Mouse (Mus musculus): ENCODE data around the gene Pde4dip. TPM values are rescaled to one million over a fixed set of nuclear protein-coding genes. Genes with fewer than 3 reads are reported as not detected.

Pde4dip gene
- total RNA-seq, 2 experiments from 2014 or later, result 223 to 235 TPM

DNA sequence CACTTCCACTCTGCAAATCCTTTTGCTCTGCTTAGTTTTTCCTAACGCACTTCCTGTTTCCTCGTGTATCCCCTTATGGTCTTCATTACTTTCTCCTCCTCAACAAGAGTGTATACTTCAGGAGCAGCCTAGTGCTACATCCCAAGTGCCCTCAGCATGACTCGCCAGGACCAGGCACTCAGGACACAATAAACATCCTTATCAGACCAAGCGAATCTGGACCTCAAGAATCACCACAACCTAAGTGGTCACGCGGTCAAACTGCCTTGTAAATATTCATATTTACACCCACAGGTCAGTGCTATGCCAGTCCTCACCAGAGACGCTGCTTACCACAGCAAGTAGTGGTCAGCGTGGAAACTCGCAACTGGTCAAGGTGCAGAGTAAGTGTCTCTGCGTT, 139.7 kb downstream of the Pde4dip start:
- DNase-seq, result no peak

DNA sequence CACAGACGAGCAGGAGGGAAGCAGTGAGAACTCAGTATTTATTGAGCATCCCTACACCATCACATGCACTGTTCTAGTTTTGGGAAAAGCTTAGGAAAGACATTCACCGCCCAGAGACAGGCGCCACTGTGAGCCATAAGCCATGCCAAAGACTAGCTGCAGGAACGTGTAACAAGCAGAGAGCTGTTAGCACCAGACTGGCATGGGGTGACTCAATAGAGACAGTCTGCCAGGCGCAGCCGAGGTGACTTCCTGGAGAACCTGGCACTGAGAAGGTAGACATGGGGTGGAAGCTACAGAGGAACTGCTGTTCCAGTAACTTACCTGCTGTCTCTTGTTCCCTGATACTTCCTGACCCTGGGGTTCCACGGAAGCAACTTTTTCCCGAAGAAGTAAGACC, 145.7 kb downstream of the Pde4dip start:
- no peak for DNase-seq

- DNase-seq, result no peak
Observed at GRCm38 (mm10) chr3:97735575-97735974, 152.9 kb downstream of the Pde4dip start.

DNA sequence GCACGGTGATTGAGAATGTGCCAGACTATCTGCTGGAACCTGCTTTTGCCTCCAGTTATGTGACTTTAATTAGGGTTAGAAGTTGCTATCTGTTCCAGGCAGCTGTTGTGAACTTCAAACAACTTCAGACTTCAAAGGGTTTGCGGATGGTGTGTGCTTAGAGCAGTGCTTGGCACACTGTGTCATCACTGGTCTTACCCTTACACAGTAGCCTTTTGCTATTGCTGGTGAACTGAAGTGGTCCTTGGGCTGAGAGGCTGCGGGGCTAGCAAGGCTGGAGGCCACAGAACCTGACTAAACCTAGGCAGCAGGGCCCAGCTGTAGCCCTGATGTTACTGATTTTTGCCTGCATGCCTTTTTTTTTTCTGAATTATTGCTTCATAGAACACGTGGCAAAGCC, 154.2 kb downstream of the Pde4dip start:
- DNase-seq, result no peak

- no peak for DNase-seq
Observed at GRCm38 (mm10) chr3:97732622-97733021, 155.9 kb downstream of the Pde4dip start.

DNA sequence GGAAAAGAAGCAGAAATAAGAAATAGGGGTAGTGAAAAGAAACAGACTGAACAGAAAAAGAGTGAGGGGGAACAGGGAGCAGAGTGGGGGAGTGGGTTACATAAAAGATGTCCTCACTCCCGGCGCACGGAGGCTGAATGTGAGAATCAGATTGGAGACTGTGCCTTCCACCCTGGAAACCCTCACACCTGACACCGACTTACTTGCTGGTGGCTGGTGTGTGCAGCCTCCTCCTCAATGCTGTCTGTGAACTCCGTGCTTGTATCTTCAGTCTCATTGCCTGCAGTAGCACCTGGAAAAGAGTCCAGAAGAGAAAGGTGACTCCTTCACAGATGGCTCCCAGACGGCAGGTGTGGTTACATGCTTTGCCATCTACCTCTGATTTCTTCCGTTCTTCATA, 157.9 kb downstream of the Pde4dip start:
- no peak for DNase-seq

- no peak for DNase-seq
Observed at GRCm38 (mm10) chr3:97730131-97730530, 158.4 kb downstream of the Pde4dip start.

- DNase-seq, result no peak
Observed at GRCm38 (mm10) chr3:97727801-97728200, 160.7 kb downstream of the Pde4dip start.

GRCm38 (mm10) chr3:97719116-97719515, 169.4 kb downstream of the Pde4dip start:
- no peak for DNase-seq

DNA sequence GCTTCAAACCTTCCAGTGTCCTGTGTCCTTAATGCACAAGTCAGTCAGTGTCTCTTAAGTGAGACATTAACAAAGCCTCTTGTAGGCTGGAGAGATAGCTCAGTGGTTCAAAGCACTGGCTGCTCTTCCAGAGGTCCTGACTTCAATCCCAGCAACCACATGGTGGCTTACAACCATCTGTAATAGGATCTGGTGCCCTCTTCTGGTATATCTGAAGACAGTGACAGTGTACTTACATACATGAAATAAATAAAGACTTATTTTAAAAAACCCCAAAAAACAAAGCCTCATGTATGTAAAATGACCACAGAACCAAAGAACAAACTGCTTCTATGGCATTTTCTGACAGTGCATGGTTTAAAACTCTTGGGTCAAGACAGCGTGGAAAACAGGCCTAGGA, 172.6 kb downstream of the Pde4dip start:
- DNase-seq, result no peak

- DNase-seq, result no peak
Observed at GRCm38 (mm10) chr3:97710881-97711280, 177.6 kb downstream of the Pde4dip start.

DNA sequence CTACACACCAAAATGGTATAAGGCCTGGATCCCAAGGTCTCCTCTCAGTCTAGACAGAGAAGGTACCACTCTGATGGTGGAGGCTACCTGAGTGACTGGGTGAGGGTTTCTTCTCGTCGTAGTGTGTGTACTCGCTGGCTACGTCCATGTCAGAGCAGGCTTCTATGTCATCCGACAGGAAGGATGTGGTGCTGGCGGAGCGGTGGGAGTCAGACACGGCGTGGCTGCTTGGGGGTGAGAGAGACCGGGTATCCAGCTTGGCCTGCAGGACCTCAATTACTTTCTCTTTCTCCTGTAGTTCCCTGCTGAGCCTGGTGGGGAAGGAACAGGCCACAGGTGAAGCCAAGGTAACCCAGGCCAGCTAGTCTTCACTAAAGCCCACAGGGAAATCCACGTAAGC, 178.4 kb downstream of the Pde4dip start:
- DNase-seq, result no peak

DNA sequence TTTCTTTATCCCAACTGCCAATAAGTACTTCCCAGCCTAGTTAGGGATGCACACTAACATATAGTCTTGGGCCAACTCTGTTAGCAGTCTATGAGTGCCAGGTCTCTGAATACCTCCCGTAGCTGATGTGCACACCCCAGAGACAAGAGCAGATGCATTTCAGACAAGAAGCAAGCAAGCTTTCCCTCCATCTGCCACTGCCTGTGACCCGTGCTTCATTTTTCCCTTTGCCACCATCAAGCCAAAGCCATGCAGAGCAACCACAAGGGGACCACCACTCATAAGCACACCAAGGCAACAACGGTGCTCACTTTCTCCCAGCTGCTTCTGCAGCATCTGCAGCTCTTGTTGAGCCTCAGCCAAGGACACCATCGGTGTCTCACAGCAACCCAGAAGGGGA, 181.9 kb downstream of the Pde4dip start:
- no peak for DNase-seq

DNA sequence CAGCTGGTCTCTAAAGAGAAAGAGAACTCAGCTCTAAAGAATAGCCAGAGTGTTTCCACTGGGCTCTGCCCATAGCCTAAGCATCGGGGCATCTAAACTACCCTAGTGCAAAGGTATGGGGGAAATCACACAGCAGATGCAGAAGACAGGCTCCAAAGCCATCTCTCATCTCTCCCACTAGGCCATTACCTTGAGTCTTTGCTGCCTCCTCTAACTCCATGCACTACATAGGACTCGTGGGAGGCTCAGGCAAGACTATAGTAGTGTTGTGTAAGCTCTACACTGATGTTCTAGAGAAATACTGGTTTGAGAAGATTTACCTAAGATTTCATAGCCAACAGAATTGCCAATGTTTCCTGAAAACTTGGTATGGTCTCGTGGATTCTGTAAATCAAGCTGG, 183.0 kb downstream of the Pde4dip start:
- DNase-seq, result no peak

GRCm38 (mm10) chr3:97702448-97703080, 185.9 kb downstream of the Pde4dip start:
- DNase-seq, result no peak

DNA sequence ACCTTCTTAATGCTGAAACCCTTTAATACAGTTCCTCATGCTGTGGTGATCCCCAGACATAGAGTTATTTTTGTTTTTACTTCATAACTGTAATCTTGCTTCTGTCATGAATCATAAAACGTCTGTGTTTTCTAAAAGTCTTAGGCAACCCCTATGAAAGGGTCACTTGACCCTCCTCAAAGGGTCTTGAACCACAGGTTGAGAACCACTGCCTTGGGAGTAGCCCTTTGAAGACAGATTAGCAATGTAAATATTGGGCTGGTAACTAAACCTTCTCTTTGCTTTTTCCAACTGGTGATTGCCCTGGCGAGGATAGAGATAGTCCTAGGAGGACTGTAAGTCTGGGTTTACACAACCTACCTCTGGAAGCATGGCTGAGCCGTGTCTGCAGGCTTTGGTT, 187.3 kb downstream of the Pde4dip start:
- DNase-seq, result no peak

DNA sequence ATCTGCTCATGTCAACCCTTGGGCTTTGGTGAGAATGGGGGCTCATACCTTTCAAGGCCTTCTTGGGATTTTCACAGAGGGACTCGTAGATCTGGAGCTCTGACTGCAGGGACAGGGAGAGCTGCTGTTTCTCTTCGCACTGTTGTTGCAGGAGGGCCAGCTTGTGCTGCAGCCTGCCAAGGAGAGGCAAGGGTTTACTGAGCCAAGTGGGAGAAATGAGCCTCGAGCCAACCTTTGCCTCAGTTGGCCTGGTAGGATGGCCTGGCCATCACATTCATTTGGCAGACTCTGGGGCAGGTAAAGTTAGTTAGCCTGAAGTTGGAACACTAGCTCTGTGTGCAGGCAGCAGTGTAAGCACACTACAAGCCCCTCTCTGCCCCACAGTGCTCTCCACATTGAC, 189.4 kb downstream of the Pde4dip start:
- DNase-seq, result no peak

DNA sequence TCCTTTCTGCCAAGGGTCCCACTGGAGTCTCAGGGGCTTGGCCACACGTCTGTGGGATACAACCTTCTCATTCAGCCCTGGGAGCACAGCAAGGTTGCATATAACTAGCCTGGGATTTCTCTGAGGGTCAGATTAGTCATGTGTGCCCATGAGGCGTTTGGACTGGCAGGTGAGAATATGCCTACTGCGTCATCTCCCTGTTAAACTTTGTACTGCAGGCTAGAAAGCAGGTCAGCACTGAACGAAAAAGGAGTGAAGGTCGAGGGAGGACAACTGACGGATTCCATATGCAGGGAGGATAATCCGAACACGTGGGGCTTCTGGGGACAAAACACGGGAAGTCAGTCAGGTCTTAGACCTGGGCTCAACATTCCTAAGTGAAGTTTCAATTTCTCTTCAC, 191.2 kb downstream of the Pde4dip start:
- DNase-seq, result no peak

DNA sequence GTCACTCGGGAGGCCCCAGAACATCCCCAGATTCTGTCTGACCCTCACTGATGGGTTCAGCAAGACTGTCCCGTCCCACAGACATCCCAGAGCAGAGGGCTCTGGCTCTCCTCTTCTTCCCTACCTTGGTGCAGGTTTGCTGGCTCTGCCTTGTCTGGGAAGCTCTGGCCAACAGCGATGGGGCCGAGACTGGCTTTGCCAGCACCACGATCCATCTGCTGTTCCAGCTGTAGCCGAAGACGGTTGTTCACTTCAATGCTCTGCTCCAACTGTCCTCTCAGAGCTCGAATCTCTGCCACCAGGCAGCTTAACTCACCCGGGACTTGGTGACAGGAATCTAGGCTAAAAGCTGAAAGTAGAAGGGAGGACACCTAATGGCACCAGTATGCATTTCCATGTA, 191.6 kb downstream of the Pde4dip start:
- DNase-seq, result no peak

DNA sequence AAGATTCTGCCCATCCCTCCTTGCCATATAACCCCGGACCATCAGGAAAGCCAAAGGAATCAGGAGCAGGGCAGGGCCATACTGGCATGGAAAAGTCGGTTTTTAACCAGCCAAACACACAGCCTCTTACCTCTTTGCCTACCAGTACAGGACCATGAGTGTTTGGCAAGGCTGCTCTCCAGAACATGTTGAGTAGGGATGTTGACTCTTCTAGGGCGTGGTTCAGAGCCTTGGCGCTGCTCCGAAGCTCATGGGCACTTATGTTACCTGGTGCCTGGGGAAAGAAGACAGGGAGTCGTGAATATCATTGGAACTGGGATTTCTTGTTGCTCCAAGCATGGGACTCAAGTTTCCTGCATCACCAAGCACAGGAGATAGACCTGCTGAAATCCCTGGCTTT, 194.7 kb downstream of the Pde4dip start:
- DNase-seq, result no peak

GRCm38 (mm10) chr3:97691443-97692017, 197.0 kb downstream of the Pde4dip start:
- DNase-seq, result no peak

- DNase-seq, result no peak
Observed at GRCm38 (mm10) chr3:97690590-97690989, 197.9 kb downstream of the Pde4dip start.

DNA sequence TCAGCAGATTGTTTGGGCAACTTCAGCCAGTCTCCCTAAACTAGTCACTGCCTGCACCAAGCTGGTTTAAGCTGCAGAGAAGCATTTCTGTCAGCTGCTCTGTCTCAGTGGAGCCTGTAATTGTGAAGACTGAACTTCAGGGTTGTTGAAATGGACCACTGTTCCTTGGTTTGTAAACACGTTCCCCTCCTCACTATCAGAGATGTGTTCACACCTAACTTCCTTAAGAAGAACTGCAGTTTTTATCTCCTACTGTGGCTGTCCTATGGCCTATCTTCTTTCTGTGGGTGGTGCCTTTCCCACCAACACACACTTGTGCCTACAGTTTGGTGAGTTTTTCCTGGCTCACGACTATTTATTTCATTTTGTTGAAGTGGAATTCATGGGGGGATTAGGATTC, 199.2 kb downstream of the Pde4dip start:
- no peak for DNase-seq

DNA sequence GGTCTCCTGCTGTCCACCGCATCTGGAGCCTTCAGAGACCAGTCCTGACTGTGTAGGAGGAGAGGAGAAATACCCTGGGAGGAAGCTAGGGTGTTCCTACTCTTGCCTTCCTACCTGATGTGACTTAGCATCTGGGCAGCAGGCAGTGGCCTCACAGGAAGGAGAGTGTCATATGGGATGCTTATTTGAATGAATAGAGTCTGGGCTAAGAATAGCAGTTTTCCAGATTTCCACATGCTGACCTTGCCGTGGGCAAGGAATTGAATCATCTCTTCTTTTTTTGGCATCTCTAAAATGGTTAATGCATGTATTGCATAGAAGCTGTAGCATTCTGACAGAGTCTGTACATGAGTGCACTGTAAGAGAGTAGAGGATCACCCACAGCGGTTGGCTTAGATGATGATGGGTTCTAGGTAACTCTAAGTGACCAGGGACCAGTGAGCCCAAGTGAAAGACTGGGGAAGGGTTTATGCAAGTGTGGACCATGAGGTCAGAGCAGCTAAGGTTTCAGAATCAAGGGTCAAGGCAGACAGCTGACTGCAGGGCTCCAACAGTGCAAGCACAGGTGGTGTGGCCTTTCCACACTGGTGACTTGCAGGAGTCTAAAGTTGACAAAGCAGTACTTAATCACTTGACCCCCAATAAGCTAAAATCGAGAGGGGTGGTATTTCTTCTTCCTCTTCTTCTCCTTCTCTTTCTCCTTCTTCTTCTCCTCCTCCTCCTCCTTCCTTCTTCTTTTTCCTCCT, 202.0 kb downstream of the Pde4dip start:
- no peak for DNase-seq

Data from layer of hippocampus, postnatal 36 days (tissue).